Mouse (Mus musculus): ENCODE results near the gene Lbhd2.
A peak's percentile ranks its signal among the peaks of the same experiment; 100 is the strongest.

Gene Lbhd2

DNA sequence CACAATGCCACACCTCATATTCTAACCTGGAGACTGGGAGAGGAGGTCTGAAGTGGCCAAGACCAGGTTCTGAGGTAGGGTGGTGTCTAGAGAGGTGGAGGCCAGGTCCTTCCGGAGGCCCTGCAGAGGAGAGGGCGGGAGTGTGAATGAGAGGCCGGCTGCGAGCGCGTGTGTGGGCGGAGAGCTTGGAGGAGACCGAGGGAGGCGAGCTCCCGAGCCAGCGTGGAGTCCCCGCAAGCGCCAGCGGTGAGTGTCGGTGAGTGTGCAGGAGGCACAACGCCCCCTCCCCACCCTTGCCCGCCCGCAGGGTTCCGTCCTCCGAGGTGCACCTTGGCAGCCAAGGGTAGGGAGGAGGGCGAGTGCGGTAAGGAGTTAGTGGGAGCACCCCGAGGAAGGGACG, at the start of gene Lbhd2:
Gene Lbhd2 (plus strand): TSS at position 188 of the 400 bp plus-strand sequence.
- DNase-seq (ENCODE audit: low spot score), result no peak

DNA sequence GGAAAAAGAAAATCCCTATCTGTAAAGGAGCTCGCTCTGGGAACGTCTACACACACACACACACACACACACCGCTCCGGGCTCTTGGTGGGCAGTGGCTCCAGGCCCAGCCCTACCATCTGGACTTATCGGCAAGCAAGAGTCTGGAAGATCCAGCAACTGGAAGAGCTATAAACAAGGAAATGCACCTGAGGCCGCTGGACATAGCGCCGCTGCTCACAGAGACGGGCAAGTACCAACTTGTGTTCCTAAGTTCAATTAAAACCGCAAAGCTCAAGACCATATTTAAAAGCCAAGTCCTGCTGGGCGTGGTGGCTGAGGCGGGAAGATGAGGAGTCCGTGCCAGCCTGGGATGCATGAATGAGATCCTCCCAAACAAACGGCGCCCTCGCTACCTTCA, 45.9 kb upstream of the Lbhd2 start:
- no peak for DNase-seq (ENCODE audit: low spot score)

GRCm38 (mm10) chr12:111361319-111362098, 45.1 kb upstream of the Lbhd2 start:
- no peak for DNase-seq (ENCODE audit: low spot score)

DNA sequence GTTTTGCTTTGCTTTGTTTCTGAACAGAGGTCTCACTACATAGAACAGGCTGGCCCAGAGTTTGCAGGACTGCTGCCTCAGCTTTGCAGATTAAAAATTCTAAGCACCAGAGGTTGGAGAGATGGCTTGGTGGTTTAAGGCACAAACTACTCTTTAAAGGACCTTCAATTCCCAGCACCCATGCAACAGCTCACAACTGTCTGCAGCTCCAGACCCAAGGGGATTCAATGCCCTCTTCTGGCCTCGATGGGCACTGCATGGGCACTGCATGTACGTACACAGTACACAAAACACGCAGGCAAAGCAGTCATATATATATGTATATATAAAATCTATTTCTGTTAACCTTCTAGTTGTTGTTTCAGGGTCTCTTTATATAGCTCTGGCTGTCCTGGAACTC, 42.4 kb upstream of the Lbhd2 start:
- no peak for DNase-seq (ENCODE audit: low spot score)

DNA sequence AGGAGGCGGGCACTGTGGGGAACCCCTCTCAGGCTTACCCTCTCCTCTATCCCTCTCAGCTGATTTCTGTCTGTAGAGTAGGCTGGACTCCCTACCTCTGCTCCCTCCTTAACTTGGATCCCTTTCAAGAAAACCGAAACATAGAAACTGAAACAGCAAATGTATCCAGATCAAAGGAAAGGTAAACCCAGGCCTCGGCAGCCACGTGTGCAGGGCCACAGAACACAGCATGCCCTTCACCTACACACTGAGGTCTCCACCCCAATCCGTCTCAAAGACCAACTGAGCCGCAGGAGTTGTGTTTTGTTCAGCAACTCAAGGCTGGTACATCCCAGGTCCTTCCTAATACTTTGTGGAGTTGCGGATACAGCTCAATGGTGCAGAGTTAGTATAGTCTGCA, 39.5 kb upstream of the Lbhd2 start:
- DNase-seq (ENCODE audit: low spot score), result no peak

- DNase-seq (ENCODE audit: low spot score), result peak; percentile 36
Observed at GRCm38 (mm10) chr12:111370249-111370648, 36.4 kb upstream of the Lbhd2 start.

GRCm38 (mm10) chr12:111371905-111372304, 34.7 kb upstream of the Lbhd2 start:
- DNase-seq (ENCODE audit: low spot score), result no peak

DNA sequence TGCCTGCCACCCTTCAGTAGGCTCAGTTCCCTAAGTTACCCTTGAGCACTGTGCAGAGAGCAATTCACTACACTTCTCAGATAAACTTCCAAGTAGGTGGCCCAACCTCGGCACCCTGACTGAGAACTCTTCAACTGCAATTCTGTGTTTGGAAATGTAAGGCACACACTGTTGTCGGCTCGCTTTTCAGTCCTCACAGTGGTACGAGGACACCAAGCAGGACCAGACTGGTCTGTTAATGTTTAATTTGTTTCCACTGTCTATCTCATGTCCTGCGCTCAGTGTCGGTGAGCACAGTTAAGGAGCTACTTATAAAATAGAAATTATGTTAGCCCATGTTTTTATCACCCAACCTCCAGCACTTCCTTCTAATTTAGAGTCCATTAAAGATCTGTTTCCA, 33.2 kb upstream of the Lbhd2 start:
- DNase-seq (ENCODE audit: low spot score), result no peak

DNA sequence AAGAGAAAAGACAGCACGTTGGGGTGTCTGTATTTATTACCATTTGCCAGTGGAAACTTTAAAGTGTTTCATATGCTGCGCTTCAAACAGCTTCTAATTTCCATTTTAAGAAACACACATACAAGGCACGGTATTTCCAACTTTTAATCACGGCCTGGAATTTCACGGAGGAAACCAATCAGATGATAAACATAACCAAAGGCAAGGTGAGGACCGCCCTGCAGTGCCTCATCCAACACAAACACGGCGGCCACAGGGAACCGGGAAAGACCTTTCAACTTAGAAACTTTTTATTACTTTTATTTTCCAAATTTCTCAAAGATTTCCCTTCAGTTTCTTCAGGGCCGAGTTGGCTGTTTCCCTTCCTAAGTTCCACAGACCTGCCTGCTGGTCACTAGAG, 31.9 kb upstream of the Lbhd2 start:
- DNase-seq (ENCODE audit: low spot score), result no peak

DNA sequence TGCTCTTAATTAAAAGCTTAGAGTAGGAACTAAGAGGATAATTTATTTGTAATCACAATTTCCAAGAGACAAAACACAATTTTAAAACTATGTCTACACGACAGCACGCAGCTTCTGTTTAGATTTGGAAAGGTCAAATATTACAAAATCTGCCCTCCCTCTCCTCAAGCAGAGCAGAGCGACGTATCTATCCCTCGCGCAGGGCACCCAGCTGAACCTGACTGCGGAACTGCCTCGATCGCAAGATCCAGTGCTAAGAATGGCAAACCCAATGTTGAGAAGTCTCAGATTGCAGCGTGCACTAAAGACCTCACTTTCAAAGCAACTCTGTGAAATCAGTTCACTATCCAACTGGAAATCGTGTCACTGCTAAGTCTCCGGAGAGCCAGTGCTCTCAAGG, 31.1 kb upstream of the Lbhd2 start:
- DNase-seq (ENCODE audit: low spot score), result no peak

- DNase-seq (ENCODE audit: low spot score), result no peak
Observed at GRCm38 (mm10) chr12:111376053-111376452, 30.6 kb upstream of the Lbhd2 start.

- no peak for DNase-seq (ENCODE audit: low spot score)
Observed at GRCm38 (mm10) chr12:111376826-111377331, 29.7 kb upstream of the Lbhd2 start.

- DNase-seq (ENCODE audit: low spot score), result peak; percentile 27
Observed at GRCm38 (mm10) chr12:111377376-111377973, 29.1 kb upstream of the Lbhd2 start, which contains the start of gene Cdc42bpb. Cdc42bpb (minus strand) TSS chr12:111377718.

GRCm38 (mm10) chr12:111377986-111378490, 28.6 kb upstream of the Lbhd2 start:
- no peak for DNase-seq (ENCODE audit: low spot score)

- no peak for DNase-seq (ENCODE audit: low spot score)
Observed at GRCm38 (mm10) chr12:111378812-111379211, 27.8 kb upstream of the Lbhd2 start.

- no peak for DNase-seq (ENCODE audit: low spot score)
Observed at GRCm38 (mm10) chr12:111385883-111386641, 20.5 kb upstream of the Lbhd2 start.

- no peak for DNase-seq (ENCODE audit: low spot score)
Observed at GRCm38 (mm10) chr12:111386642-111387120, 19.9 kb upstream of the Lbhd2 start.

- DNase-seq (ENCODE audit: low spot score), result no peak
Observed at GRCm38 (mm10) chr12:111387146-111387545, 19.5 kb upstream of the Lbhd2 start.

DNA sequence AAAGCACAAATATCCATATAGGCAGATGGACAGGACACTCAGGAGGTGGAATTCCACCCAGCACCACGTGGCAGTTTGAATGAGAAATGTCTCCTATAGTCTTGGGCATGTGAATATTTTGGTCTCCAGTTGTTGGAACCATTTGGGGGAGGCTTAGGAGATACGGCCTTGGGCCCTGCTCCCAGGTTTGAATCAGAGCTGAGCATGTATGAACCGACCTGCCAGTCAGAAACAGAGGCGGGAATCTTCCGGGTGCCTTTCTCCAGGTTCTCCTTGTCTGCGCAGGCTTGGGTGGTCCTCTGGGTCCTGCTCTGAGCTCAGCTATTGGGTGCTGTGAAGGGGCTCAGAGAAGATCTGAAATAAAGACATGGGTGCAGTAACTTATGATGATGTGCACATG, 12.6 kb upstream of the Lbhd2 start:
- DNase-seq (ENCODE audit: low spot score), result no peak

- no peak for DNase-seq (ENCODE audit: low spot score)
Observed at GRCm38 (mm10) chr12:111396997-111397396, 9.6 kb upstream of the Lbhd2 start.

DNA sequence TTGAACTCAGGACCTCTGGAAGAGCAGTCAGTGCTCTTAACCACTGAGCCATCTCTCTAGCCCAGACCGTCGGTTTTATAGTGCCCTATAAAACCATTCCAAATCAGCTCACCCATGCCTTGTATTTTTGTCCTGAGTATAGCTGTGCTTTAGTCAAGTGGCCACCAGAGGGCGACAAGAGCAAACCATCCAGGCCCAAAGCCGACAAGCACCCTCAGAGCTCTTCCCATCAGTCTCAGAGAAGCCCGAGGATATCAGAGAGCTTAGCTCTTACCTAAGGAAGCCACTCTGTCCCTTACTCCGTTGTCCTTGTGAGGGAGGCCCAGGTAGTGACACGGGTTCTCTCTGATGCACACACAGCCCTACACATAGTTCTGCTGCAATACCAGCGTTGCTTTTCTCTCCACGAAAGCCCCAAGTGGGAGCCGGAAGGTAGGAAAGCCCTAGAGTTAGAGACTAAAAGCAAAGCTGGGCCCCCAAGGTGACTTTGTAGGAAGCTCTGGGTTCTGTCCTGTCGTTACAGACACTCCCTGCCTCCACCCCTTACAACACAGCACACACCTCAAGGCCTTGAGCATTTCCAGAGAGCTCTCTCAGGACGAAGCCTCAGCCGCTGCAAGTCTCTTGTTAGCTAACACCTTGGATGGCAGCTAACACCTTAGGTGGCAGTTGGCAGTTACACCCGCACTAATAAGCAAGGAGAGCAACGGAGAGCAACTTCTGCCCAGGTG, 5.0 kb upstream of the Lbhd2 start:
- DNase-seq (ENCODE audit: low spot score), result peak; percentile 68

DNA sequence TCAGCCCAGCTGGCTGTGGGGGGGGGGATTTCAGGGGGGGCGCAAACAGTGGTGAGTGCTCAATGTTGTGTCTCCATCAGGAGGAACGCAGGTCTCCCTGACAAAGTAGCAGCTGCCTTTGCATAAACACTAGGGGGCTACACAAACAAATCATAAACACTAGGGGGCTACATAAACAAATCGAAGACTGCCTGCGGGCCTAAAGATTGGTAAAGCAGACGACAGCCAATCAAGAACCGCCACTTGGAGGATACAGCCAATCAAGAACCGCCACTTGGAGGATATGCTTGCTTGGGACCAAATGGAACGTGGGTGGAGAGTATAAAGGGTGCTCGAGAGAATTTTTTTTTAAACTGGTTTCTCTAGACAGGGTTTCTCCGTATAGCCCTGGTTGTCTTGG, 1.7 kb upstream of the Lbhd2 start:
- no peak for DNase-seq (ENCODE audit: low spot score)

All from c-Kit-positive CD71-positive TER-119-positive erythroid progenitor cells, embryonic 14.5 days (primary cell).